Mouse (Mus musculus) Patski (cell line): ENCODE measurements at regions not wholly inside any gene's neighbourhood (a gene's known extent, or its start where the extent isn't known, plus 50 kb on each side); places are given as distances from the start of the nearest gene placed in this dataset.

Source experiments
- ATAC-seq: fragments of 100-300 bp; one replicate; pipeline ENCODE4 v1.8.0; 2021
- CTCF ChIA-PET: fragments of 350-600 bp; sonication (Branson Sonifier 250); formaldehyde crosslinking; loops from one replicate; lab custom pipeline; 2022; ENCODE audit warnings: inconsistent platforms; lab: Charles Lee
- POLR2A ChIA-PET: fragments of 350-600 bp; sonication (Branson Sonifier 250); formaldehyde crosslinking; loops from one replicate; lab custom pipeline; 2022; ENCODE audit warnings: antibody characterized with exemption, inconsistent platforms; lab: Charles Lee
- DNase-seq: peaks from one replicate; pipeline ENCODE4 v3.0.0-alpha.2; 2011; ENCODE audit warnings: low read depth, low spot score
- H3K27me3 ChIP-seq: fragments of 371-371 bp; one replicate; pipeline ENCODE4 v1.5.1; 2021
- CTCF ChIP-seq: fragments of 100-300 bp; IDR thresholded peaks from one replicate; pipeline ENCODE4 v1.5.1; 2021
- in situ Hi-C: fragments of 300-500 bp; cut with MboI; formaldehyde crosslinking; loops from 3 replicates; pipeline ENCODE4 v1.11.1; 2018; ENCODE audit warnings: low pct_unique_long_range_greater_than_20kb, mixed read lengths

DNA sequence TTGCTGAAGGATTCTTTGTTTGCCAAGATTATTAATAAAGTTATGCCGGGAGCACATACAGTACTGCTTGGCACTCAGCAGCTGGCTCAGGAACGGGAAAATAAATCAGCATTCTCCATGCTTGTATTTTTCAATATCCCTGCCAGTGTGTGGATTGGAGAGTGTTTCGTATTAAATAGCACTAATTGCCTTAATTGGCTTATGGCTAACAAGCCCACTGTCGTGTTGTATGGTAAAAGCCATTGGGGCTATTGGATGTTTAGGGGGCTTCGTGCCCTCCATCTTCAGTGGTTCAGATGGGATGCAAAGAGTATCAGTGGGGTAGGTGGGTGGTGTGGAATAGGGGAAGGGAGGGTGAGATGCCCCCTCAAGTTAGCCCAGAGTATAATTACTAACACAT, 259.9 kb downstream of the Rnd3 start:
- no peak for DNase-seq
- CTCF ChIA-PET: no interaction called here
- ATAC-seq: no peak
- H3K27me3 ChIP-seq: no peaks in the 10 kb centered on the region
- no peak for TF ChIP-seq CTCF
- POLR2A ChIA-PET: interaction anchor here (1.5 kb wide), 1 partner anchor 15 kb away, joined by 4 read pairs; no protein-coding TSS in a partner anchor
- in situ Hi-C loops: no loop called here

DNA sequence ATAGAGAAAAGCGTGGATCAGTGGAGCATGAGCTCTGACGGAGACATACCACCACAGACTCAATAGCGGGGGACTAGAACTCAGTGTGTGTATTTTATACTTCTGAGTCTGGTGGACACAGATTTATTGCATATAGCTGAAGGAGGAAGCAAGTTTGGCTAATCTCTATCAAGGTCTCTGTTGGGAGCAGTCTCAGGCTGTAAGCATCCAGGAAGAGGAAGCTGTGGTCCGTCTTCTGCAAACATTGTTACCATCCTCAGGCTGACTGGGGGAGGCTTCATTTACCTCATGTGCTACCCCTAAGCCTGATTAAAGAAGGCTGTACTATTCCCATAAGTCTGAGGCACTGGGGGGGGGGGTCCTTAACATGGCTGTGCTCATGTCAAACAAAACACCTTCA, 261.0 kb downstream of the Rnd3 start:
- DNase-seq: no peak
- TF ChIP-seq CTCF: no peak
- ATAC-seq: no peak
- ChIA-PET CTCF (no interaction called here), POLR2A (interaction anchor here (1.5 kb wide), 1 partner anchor 16 kb away, joined by 4 read pairs; no protein-coding TSS in a partner anchor)
- in situ Hi-C loops: no loop called here
- no peaks in the 10 kb centered on the region for H3K27me3 ChIP-seq

DNA sequence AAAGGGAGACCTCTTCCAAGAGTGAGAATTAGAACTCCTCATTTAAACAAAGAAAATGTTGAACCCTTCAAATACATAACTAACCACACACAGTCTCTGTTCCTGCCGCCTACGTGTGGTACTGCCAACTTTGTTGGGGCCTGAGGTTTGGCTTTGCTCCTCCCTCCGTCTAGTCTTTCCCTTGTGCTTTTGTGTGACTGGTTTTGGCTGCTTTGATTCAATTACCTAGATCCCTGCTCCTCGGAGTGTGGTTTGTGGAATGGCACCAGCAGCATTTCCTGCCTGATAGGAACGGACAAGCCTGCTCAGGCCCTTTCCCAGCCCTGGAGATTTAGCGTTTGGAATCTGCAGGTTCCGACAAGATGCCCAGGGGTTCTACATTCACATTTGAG, 263.0 kb downstream of the Rnd3 start:
- POLR2A ChIA-PET: no interaction called here
- in situ Hi-C loops: no loop called here
- H3K27me3 ChIP-seq: no peaks in the 10 kb centered on the region
- no peak for TF ChIP-seq CTCF
- no peak for DNase-seq
- ATAC-seq: no peak
- CTCF ChIA-PET: no interaction called here

DNA sequence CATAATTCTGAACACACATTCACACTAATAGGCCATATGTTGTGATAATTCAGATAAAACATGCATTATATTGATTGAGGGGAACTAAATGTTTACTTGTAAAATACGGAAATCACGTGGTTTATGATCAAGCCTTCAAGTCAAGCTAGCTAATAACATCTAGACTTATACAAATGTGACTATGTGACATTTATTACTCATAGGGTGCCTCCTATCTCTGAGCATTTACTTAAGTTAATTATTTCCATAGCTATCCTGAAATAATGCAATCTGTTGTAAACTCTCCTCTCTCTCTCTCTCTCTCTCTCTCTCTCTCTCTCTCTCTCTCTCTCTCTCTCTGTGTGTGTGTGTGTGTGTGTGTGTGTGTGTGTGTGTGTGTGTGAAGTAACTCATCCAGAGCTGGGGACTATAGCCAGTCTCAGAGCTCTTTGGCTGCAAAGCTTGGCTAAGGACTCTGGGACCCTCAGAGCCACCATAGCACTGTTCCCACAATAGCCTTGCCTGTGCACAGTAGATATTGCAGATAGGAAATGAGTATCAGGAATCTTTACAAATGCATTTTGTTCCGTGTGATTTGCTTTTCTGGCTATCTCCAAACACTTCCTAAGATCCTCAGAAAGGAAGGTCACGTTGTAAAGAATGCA, 263.5 kb downstream of the Rnd3 start:
- no peak for ATAC-seq
- in situ Hi-C loops: no loop called here
- ChIA-PET CTCF (no interaction called here), POLR2A (no interaction called here)
- H3K27me3 ChIP-seq: no peaks in the 10 kb centered on the region
- no peak for TF ChIP-seq CTCF
- no peak for DNase-seq

DNA sequence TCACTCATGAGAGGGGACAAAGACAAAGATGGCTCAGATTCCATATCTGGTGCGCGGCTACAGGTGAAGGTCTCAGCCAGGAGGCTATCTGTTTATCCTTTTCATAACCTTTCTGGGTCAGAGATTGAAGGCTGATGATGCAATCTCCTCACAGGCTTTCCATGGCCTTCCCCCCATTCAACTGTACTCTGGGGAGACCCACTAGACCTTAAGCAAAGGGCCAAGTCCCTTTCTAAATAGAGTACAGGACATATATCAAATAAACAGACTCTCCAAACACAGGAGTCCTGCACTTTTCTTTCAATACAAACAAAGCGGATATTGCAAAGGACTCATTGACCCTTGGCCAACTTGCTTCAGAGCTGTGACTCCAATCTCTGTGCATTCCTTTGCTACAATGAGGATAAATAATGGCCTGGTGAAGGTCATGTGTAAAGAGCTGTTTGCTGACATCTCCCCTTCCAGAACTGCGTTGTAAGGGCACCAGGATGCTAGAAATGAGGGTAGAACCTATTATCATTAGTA, 267.3 kb downstream of the Rnd3 start:
- ATAC-seq (no peak), DNase-seq (no peak)
- ChIA-PET POLR2A (no interaction called here), CTCF (interaction anchor here (1.1 kb wide), 1 partner anchor 32 kb away, joined by 3 read pairs; no protein-coding TSS in a partner anchor)
- no peaks in the 10 kb centered on the region for H3K27me3 ChIP-seq
- no peak for TF ChIP-seq CTCF
- in situ Hi-C loops: no loop called here

DNA sequence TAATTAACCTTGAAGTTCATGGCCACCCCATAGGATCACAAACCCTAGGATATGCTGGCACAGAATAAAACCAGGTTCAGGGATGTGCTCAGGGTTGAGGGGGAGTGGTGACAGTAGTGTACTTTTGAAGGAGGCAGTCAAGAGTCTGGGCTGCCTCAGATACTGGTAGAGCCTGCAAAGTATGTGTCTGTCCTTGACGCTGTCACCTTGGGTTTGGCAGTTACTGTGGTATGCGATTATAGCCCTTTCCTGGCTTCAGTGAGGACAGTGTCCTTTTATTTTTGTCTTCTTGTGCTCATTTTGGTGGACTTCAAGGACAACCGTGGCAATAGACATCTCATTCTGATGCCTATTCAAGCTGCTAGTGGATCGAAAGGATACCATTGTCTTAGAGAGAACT, 268.1 kb downstream of the Rnd3 start:
- TF ChIP-seq CTCF: no peak

DNA sequence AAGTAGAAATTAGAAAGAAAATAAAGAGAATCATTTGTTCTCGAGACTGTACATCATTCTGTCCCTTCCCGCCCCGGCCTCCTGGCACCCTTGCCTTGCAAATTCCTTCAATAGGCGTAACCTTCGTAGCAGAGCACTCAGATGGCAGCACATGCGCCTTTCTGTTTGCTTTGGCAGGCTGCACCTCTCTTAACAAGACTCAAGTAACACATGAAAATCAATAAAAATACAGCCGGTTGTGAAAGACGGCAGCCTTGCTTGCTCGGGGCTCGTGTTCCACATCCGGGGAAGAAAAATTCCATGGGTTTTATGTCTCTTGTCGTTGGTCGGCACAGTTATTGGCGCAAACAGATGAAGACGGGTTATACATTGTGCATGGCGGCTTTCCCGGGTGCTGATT, 271.2 kb downstream of the Rnd3 start:
- TF ChIP-seq CTCF: no peak
- in situ Hi-C loops: no loop called here
- CTCF ChIA-PET: no interaction called here
- no peak for DNase-seq
- POLR2A ChIA-PET: no interaction called here
- ATAC-seq: no peak
- H3K27me3 ChIP-seq: no peaks in the 10 kb centered on the region

More for the DNA sequence above, 268.1 kb downstream of the Rnd3 start:
- no peak for ATAC-seq
- no peak for DNase-seq
- in situ Hi-C loops: no loop called here
- POLR2A ChIA-PET: no interaction called here
- no peaks in the 10 kb centered on the region for H3K27me3 ChIP-seq
- CTCF ChIA-PET: no interaction called here

DNA sequence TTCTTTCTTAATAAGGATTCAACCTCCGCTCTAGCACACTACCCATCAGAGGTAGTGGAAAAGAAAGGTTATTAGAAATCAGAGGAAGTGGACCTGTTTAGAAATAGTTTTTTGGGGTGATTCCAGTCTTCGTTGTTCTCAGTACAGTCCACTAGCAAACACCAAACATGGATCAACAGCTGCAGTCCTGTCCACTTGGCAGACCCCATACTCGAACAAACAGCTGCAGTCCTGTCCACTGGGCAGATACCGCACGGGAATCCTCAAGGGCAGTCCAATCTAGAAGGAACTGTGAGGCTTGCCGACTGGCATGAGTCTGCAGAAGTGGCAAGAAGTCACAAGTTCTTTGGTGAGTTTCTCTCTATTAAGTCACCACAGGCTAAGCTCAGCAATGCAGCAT, 273.8 kb downstream of the Rnd3 start:
- DNase-seq: no peak
- in situ Hi-C loops: no loop called here
- no peak for TF ChIP-seq CTCF
- H3K27me3 ChIP-seq: no peaks in the 10 kb centered on the region
- POLR2A ChIA-PET: no interaction called here
- CTCF ChIA-PET: no interaction called here
- ATAC-seq: no peak

DNA sequence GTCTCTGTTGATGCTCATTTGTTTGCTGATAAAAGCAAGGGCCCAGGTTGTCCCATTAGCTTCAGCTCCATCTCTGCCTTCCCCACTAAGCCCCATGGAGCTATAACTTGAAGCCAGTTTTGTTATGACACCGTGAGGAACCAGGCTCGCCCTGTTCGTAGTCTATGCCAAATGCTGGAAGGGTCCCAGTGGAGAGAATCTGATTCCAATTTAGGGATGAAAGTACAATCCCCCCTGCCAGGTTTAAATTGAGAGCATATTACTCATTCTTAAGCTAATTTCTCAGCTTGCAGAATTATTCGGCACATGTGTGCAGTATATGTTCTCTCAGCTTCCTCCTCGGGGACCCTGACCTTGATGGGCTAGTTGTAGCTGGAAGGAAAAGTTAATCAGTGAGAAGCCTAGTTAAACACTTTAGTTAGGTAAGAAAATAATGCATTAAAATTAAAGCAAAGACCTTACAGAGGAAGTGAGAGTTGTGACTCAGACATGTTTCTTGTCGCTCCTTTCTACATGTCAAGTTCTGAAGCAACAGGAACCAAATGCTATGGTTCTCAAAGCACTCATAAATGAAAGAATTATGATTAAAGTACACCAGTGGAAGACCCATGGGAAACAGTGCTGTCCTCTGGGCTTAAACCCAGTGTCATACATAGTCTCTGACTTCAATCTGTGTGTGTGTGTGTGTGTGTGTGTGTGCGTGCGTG, 295.2 kb downstream of the Rnd3 start:
- ATAC-seq (no peak), DNase-seq (no peak)
- in situ Hi-C loops: no loop called here
- CTCF ChIA-PET: no interaction called here
- POLR2A ChIA-PET: no interaction called here
- no peaks in the 10 kb centered on the region for H3K27me3 ChIP-seq
- no peak for TF ChIP-seq CTCF

DNA sequence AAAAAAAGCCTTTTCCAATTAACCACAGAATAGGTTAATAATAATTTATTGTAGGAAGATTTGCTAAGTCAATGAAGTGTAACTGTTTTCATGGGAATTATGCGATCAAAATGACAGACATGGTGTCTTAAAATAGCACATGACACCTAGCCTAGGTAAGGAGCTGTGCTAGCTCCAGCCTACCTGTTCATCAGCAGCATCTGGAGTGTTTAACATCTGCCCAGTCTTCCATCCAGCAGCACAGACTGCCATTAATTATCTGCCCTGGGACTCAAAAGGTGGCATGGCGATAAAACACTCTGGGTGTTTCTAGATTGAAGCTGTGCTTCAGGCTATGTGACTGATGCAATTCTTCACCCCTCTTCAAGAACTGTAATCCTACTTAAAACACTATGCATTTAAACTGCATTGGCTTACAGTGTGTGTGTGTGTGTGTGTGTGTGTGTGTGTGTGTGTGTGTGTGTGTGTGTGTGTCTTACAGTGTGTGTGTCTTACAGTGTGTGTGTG, 296.4 kb downstream of the Rnd3 start:
- no peak for TF ChIP-seq CTCF
- POLR2A ChIA-PET: interaction anchor here (0.7 kb wide), 1 partner anchor 533 kb away, joined by 3 read pairs; no protein-coding TSS in a partner anchor
- in situ Hi-C loops: no loop called here
- ATAC-seq: no peak
- H3K27me3 ChIP-seq: no peaks in the 10 kb centered on the region
- CTCF ChIA-PET: no interaction called here
- no peak for DNase-seq

DNA sequence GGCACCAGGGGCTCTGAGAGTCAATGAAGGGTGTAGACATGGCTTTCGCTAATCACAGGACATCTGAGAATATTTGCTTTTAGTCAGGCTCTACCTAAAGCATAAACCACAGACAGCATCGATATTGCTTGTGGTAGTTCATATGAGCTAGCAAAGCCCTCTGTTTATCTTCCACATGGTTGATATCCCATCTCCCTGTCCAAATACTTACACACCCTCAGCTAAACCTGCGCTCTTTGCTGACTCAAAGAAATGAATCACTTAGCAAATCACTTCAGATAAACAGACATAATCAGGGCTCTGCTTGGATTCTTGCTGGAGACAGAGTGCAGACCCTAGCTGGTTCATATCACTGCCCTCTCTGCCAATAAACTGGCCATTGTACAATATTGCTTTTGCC, 298.8 kb downstream of the Rnd3 start:
- DNase-seq: no peak
- no peaks in the 10 kb centered on the region for H3K27me3 ChIP-seq
- TF ChIP-seq CTCF: no peak
- ATAC-seq: no peak
- ChIA-PET CTCF (no interaction called here), POLR2A (no interaction called here)
- in situ Hi-C loops: no loop called here
